Mouse (Mus musculus): Measurements from ENCODE around the gene Rapgef3.
A peak's percentile ranks its signal among the peaks of the same experiment; 100 is the strongest.

Gene Rapgef3

GRCm38 (mm10) chr15:97793386-97794153 is 25.8 kb upstream of the Rapgef3 start:
- DNase-seq (ENCODE audit: low spot score): no peak

GRCm38 (mm10) chr15:97791126-97791700 is 23.4 kb upstream of the Rapgef3 start:
- DNase-seq (ENCODE audit: low spot score): no peak

DNA sequence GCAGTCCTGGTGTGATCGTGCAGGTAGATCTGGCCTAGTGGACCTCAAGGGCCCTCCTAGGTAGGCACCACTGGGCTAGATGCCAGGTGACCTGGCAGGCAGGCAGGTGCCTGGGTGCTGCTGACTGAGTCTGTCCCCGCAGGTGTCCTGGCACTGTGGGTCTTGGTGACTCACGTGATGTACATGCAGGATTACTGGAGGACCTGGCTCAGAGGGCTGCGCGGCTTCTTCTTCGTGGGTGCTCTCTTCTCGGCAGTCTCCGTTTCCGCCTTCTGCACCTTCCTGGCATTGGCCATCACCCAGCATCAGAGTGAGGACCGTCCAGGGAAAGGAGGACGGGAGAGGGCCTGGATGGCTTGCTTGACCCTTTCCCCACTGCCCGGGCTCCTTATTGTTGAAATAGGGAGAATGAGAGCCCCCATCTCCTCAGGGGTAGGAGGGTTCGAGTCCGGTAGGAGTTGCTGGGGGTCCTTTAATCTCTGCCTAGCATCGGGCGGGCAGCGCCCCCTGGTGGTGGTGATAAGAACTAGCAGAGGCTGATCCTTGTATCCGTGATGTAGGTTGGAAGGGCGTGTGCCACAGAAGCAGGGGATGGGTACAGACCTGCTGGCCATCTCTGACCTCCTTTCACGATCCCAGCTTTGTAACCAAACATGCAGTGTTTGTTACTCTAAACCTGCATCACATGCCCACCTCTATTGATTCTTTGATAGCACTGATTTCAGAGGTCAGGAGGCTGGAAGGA is 22.2 kb upstream of the Rapgef3 start:
- DNase-seq (ENCODE audit: low spot score): no peak

GRCm38 (mm10) chr15:97788821-97789220 is 21.0 kb upstream of the Rapgef3 start:
- DNase-seq (ENCODE audit: low spot score): no peak

- no peak for DNase-seq (ENCODE audit: low spot score)
Measured at GRCm38 (mm10) chr15:97787799-97788667, 20.3 kb upstream of the Rapgef3 start.

- DNase-seq (ENCODE audit: low spot score): no peak
Measured at GRCm38 (mm10) chr15:97787148-97787798, 19.5 kb upstream of the Rapgef3 start.

- no peak for DNase-seq (ENCODE audit: low spot score)
Measured at GRCm38 (mm10) chr15:97786412-97787112, 18.8 kb upstream of the Rapgef3 start.

DNA sequence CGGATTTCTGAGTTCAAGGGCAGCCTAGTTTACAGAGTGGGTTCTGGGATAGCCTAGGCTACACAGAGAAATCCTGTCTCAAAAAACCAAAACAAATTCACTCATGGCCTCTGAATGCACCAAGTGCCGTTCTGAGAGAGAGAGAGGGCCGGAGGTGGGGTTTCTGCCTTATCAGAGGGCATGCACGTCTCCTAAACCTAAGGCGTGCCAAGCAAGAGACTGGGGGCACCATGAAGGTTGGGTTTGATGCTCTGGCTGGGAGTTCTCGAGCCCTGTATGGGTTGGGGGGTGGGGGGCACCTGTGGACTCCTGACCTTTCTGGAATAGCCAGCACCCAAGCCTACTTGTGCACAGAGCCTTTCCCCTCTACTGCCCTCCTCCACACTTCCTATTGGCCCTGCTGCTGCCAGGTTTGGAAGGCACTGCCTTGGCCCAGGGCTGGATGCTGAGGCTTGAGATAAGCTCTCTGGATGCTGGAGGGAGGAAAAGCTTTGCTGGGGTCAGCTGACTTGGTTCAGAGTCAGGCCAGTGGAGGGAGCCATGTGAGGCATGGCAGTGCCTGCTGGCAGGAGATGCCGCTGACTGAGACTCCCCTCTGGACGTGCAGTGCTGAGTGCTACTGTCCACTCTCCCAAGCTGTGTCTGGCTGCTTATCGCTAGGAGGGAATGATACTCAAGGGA is 18.1 kb upstream of the Rapgef3 start:
- DNase-seq (ENCODE audit: low spot score): no peak

DNA sequence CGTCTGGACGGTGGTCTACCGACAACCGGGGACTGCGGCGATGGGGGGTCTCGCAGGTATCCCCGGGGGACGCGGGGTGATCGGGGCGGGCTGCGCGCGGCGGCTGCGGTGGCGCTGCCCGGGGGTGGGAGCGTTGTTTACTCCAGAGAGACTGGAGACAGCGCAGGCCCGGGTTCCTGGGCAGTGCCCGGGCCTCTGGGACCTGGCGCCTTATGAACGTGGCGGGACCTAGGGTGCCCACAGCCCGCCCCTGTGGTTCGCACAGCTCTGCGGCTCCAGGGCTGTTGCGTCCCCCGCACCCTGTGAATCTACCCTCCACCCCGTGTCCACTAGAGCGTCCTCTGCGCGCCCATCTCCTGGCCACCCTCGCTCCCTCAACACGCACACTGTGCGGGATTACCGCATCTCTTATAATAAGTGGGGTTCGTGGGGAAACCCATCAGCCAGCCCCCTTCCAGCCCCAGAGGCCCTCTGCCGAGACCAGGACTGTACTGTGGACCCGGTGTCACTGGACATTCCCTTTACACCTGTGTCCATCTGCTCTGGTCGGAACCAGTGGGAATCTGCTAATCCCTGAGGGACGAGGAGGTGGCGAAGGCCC is 16.9 kb upstream of the Rapgef3 start:
- DNase-seq (ENCODE audit: low spot score): no peak

DNA sequence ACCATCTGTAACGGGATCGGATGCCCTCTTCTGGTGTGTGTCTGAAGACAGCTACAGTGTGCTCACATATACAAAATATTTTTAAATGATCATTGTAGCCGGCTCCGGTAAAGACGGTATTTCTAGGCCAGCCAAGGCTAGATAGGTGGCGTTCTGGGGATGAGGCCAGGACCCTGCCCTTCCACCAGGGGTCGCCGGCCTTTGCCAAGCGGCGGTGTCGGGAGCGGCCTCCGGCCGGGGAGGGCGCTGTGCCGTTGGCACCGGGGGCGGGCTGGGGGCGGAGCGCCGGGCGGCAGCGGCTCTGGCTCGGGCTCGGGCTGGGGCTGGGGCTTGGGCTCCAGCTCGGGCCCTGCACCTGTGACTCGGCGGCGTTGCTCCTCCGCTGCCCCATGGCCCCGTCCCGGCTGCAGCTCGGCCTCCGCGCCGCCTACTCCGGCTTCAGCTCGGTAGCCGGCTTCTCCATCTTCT is 16.4 kb upstream of the Rapgef3 start:
- DNase-seq (ENCODE audit: low spot score): peak; percentile 84

GRCm38 (mm10) chr15:97782749-97783105 is 15.0 kb upstream of the Rapgef3 start:
- peak; percentile 69 for DNase-seq (ENCODE audit: low spot score)

GRCm38 (mm10) chr15:97781961-97782748 is 14.4 kb upstream of the Rapgef3 start:
- DNase-seq (ENCODE audit: low spot score): no peak

DNA sequence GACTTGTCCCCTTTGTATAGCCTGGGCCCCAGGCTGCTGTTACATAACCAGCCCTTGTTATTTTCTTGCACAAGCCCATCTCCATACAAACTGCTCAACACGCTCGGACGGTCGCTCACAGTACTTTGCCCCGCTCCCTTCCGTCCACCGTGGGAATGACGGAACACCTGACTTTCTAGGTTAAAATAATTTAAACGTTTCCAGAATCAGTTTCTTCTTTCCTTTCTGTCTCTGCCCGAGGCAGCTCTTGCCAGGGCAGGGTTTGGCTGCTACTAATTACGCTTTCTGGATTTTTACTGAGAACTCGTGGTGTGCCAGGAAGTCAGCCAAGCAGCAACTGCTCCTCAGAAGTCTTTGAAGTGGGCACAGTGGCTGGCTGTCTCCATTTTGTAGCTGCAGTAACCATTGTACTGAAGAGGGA is 12.8 kb upstream of the Rapgef3 start:
- DNase-seq (ENCODE audit: low spot score): no peak

DNA sequence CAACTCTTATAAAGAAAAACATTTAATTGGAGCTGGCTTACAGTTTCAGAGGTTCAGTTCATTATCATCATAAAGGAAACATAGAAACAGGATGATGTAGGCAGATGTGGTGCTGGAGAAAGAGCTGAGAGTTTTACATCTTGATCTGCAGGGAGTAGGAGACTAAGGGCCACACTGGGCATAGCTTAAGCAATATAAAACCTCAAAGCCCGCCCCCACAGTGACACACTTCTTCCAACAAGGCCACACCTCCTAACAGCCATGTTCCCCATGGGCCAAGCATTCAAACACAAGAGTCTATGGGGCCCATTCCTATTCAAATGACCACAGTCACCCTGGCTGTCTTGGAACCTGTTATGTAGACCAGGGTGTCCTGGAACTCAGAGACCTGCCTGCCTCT is 11.8 kb upstream of the Rapgef3 start:
- no peak for DNase-seq (ENCODE audit: low spot score)

- no peak for DNase-seq (ENCODE audit: low spot score)
Measured at GRCm38 (mm10) chr15:97778311-97779098, 10.7 kb upstream of the Rapgef3 start, which contains the start of gene Slc48a1. Gene Slc48a1 (plus strand): TSS chr15:97778520.

DNA sequence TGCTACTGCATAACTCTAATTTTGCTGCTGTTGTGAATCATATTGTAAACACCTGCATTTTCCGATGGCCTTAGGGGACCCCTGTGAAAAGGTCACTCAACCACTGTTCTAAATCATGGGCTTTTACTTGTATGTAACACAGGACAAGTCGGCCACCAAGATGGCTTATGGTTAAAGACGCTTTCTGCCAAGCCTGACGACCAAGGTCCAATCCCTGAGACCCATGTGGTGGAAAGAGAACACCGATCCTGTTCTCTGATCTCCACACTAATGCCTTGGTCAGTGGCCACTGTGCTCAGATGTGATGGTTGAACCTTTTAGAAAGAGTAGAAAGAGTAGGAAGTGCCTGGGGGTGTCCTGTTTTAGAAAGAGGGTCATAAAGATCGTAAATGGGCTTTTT is 9.1 kb upstream of the Rapgef3 start:
- no peak for DNase-seq (ENCODE audit: low spot score)

- DNase-seq (ENCODE audit: low spot score): peak; percentile 64
Measured at GRCm38 (mm10) chr15:97776514-97776913, 8.7 kb upstream of the Rapgef3 start.

- DNase-seq (ENCODE audit: low spot score): no peak
Measured at GRCm38 (mm10) chr15:97773961-97774370, 6.2 kb upstream of the Rapgef3 start.

Data from yolk sac, embryonic 10.5 days (tissue).